Mouse (Mus musculus) bone marrow macrophage, adult 2 months (primary cell): Measurements from ENCODE around the gene Mrps7. TPM values are rescaled to one million over a fixed set of nuclear protein-coding genes. Genes with fewer than 3 reads are reported as not detected.
A peak's percentile ranks its signal among the peaks of the same experiment; 100 is the strongest.

Experiments
- H3K27ac ChIP-seq: 2 replicates; pipeline ENCODE4 v1.5.1; 2012; ENCODE audit warnings: low read depth, low read length; ENCODE audit not compliant: insufficient read depth
- H3K4me1 ChIP-seq: 2 replicates; pipeline ENCODE4 v1.6.1; 2012; ENCODE audit warnings: low read length; ENCODE audit not compliant: control insufficient read depth, insufficient read depth
- H3K4me3 ChIP-seq: 2 replicates; pipeline ENCODE4 v1.5.1; 2012; ENCODE audit warnings: mild to moderate bottlenecking, low read length, moderate library complexity; ENCODE audit not compliant: insufficient read depth
- CTCF ChIP-seq: IDR thresholded peaks from 2 replicates; pipeline ENCODE4 v1.5.1; 2012; ENCODE audit warnings: low read depth, mild to moderate bottlenecking, low read length, moderate library complexity
- POLR2A ChIP-seq: IDR thresholded peaks from 2 replicates; pipeline ENCODE4 v1.6.1; 2012; ENCODE audit warnings: mild to moderate bottlenecking, low read depth, low read length, borderline replicate concordance
- polyA plus RNA-seq: library from polyadenylated mRNA; stranded (reverse); fragments of >200 nt; gene quantifications from 2 replicates; pipeline ENCODE4 v1.2.4, GENCODE M21; 2012; ENCODE audit not compliant: missing spikeins, insufficient read depth, insufficient read length

Mrps7 gene
- polyA plus RNA-seq, 1 experiment: 33.1 TPM

GRCm38 (mm10) chr11:115646439-115646838 is 42.7 kb downstream of the Mrps7 start:
- no peak overlapping the region for H3K27ac ChIP-seq
- peaks cover 8% of the 10 kb centered on the region for H3K4me1 ChIP-seq
- no peak for TF ChIP-seq CTCF
- TF ChIP-seq POLR2A: no peak
- no peak overlapping the region for H3K4me3 ChIP-seq

- H3K27ac ChIP-seq: no peak overlapping the region
Observed at GRCm38 (mm10) chr11:115647459-115647858, 43.7 kb downstream of the Mrps7 start.

GRCm38 (mm10) chr11:115649706-115650105 is 46.0 kb downstream of the Mrps7 start:
- Histone ChIP-seq H3K4me3 (no peak overlapping the region), H3K4me1 (peaks cover 26% of the 10 kb centered on the region), H3K27ac (no peak overlapping the region)
- TF ChIP-seq CTCF (no peak), POLR2A (no peak)

More at GRCm38 (mm10) chr11:115647459-115647858, 43.7 kb downstream of the Mrps7 start:
- no peak for TF ChIP-seq POLR2A
- 0 out of 2 replicates have a peak, but pooled peaks have one; percentile 16 for TF ChIP-seq CTCF
- H3K4me1 ChIP-seq: peaks cover 8% of the 10 kb centered on the region
- H3K4me3 ChIP-seq: no peak overlapping the region

- TF ChIP-seq POLR2A: no peak
- no peak for TF ChIP-seq CTCF
- Histone ChIP-seq H3K4me3 (no peak overlapping the region), H3K4me1 (peaks cover 41% of the 10 kb centered on the region), H3K27ac (no peak overlapping the region)
Observed at GRCm38 (mm10) chr11:115651680-115652079, 48.0 kb downstream of the Mrps7 start.

- H3K4me1 ChIP-seq: peaks cover 46% of the 10 kb centered on the region
- peak overlapping the region; percentile 99 for H3K27ac ChIP-seq
- TF ChIP-seq POLR2A (no peak), CTCF (no peak)
Observed at GRCm38 (mm10) chr11:115653194-115653593, 49.5 kb downstream of the Mrps7 start.

GRCm38 (mm10) chr11:115654128-115654527 is 50.4 kb downstream of the Mrps7 start:
- Histone ChIP-seq H3K27ac (peak overlapping the region; percentile 99), H3K4me1 (peaks cover 55% of the 10 kb centered on the region), H3K4me3 (no peak overlapping the region)
- TF ChIP-seq POLR2A (no peak), CTCF (no peak)

More at GRCm38 (mm10) chr11:115653194-115653593, 49.5 kb downstream of the Mrps7 start:
- no peak overlapping the region for H3K4me3 ChIP-seq

Other genes with a start within 250 kb of the Mrps7 start
- gene Hid1, start 236.2 kb upstream of the Mrps7 start, polyA plus RNA-seq: 0.78 TPM in 1 of 2 replicates, not detected in the other
- gene Cdr2l, start 222.0 kb upstream of the Mrps7 start, polyA plus RNA-seq: 0.15 and 0.64 TPM in 2 replicates
- gene Mrpl58, start 200.2 kb upstream of the Mrps7 start, polyA plus RNA-seq: 38.2 and 49.0 TPM in 2 replicates
- 393 and 435 TPM in 2 replicates for gene Atp5h, start 184.0 kb upstream of the Mrps7 start, polyA plus RNA-seq
- gene Kctd2, start 183.8 kb upstream of the Mrps7 start, polyA plus RNA-seq: 27.0 and 28.0 TPM in 2 replicates
- gene Trim80, start 163.4 kb upstream of the Mrps7 start, polyA plus RNA-seq: not detected in 2 replicates
- gene Slc16a5, start 141.5 kb upstream of the Mrps7 start, polyA plus RNA-seq: not detected in 2 replicates
- 31.1 and 35.2 TPM in 2 replicates for gene Armc7, start 128.3 kb upstream of the Mrps7 start, polyA plus RNA-seq
- gene Nt5c, start 112.1 kb upstream of the Mrps7 start, polyA plus RNA-seq: 66.3 and 79.3 TPM in 2 replicates
- gene Jpt1, start 89.5 kb upstream of the Mrps7 start, polyA plus RNA-seq: 166 and 168 TPM in 2 replicates
- 303 and 332 TPM in 2 replicates for gene Sumo2, start 67.6 kb upstream of the Mrps7 start, polyA plus RNA-seq
- gene Nup85, start 39.5 kb upstream of the Mrps7 start, polyA plus RNA-seq: 32.3 and 34.6 TPM in 2 replicates
- 60.1 and 81.9 TPM in 2 replicates for gene Gga3, start 126 bp downstream of the Mrps7 start, polyA plus RNA-seq
- 90.6 and 96.3 TPM in 2 replicates for gene Mif4gd, start 9.0 kb downstream of the Mrps7 start, polyA plus RNA-seq
- 27.0 and 37.0 TPM in 2 replicates for gene Slc25a19, start 24.4 kb downstream of the Mrps7 start, polyA plus RNA-seq
- gene Grb2, start 104.7 kb downstream of the Mrps7 start, polyA plus RNA-seq: 251 and 274 TPM in 2 replicates
- 18.0 and 21.7 TPM in 2 replicates for gene Tmem94, start 161.5 kb downstream of the Mrps7 start, polyA plus RNA-seq
- 3.9 and 5.6 TPM in 2 replicates for gene Caskin2, start 209.7 kb downstream of the Mrps7 start, polyA plus RNA-seq
- gene Tsen54, start 210.8 kb downstream of the Mrps7 start, polyA plus RNA-seq: 10.6 and 14.4 TPM in 2 replicates
- 4.0 and 4.9 TPM in 2 replicates for gene Llgl2, start 220.1 kb downstream of the Mrps7 start, polyA plus RNA-seq